Mouse (Mus musculus): ENCODE data around the gene Uxs1. TPM values are rescaled to one million over a fixed set of nuclear protein-coding genes. Genes with fewer than 3 reads are reported as not detected.
A peak's percentile ranks its signal among the peaks of the same experiment; 100 is the strongest.

Uxs1 gene
- 20.0 and 20.2 TPM in 2 replicates for polyA plus RNA-seq (2015; fragmentation: Nextera tagmentation; extraction: Ambion mirVana)

DNA sequence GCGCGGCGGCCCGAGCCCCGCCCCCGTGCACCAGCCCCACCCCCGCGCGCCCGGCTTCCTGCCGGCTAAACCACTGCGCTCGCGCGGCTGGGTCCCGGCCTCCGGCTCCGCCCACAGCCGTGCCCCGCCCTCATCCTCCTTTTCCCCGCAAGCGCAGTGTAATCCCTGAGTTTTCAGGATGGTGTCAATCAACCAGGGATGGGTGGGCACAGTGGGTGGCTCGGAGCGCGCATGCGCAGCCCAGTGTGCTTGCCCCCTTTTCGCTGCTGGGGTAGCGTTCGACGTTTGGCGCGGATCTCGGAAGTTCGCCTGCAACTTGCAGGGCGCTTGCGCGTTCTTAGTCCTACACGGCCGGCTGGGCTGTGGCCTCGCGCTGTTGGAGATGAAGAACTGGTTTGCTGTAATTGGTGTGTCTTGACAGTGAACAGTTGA is at the start of gene Uxs1:
Gene Uxs1 (minus strand): TSS at position 38 of the 432 bp plus-strand sequence.
- peak within 1 kb of the TSS; percentile 92 for H3K4me3 ChIP-seq (ENCODE audit: low read depth, low read length)
- H3K4me2 ChIP-seq (replicated peaks; ENCODE audit: low read depth) = peak within 1 kb of the TSS; percentile 79
- no peaks in the 10 kb centered on the region for H3K27me3 ChIP-seq (ENCODE audit: control insufficient read depth, insufficient read depth, low read length)
- H3K27ac ChIP-seq (replicated peaks) = peak within 1 kb of the TSS; percentile 91
- peak within 1 kb of the TSS; percentile 80 for H3K9ac ChIP-seq (ENCODE audit: low read length)
- ATAC-seq (ENCODE audit: low FRiP score, low TSS enrichment) = peak; percentile 99
- no peaks in the 10 kb centered on the region for H3K9me3 ChIP-seq (ENCODE audit: control insufficient read depth, low read length)
- peak; percentile 97 for DNase-seq (ENCODE audit: low spot score)
- under 1% methylated on average over 36 of the region's 41 CpGs for WGBS
- H3K4me1 ChIP-seq (replicated peaks; ENCODE audit: control insufficient read depth, insufficient read depth) = no peaks in the 10 kb centered on the region
- TF ChIP-seq EP300 (optimal IDR thresholded peaks at IDR 0.05) (no peak), CTCF (IDR thresholded peaks at IDR 0.05; ENCODE audit: low read depth) (no peak)
- H3K36me3 ChIP-seq (ENCODE audit: control insufficient read depth, insufficient read depth, low read length) = no peaks in the 10 kb centered on the region

DNA sequence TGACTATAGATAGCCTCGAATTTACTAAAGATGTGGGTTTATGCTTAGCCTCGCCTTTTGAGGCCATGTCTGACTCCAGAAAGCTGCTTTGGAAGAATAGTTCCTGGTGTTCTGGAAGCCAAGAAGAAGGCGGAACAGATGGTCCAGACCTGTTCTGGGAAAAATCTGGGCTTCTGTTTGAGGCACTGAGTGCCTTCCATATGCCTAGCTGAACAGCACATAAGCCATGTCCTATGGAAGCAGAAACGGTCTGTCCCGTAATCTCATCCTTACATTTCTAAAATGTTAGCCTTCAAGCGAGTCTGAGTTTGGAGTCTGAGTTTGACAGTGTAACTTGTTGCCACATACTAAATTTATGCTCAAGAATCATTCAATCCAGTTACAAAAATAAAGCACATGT is 49.6 kb upstream of the Uxs1 start:
- DNase-seq (ENCODE audit: low spot score) (no peak), ATAC-seq (ENCODE audit: low FRiP score, low TSS enrichment) (no peak)
- H3K9me3 ChIP-seq (ENCODE audit: control insufficient read depth, low read length) = no peaks in the 10 kb centered on the region
- no peaks in the 10 kb centered on the region for H3K36me3 ChIP-seq (ENCODE audit: control insufficient read depth, insufficient read depth, low read length)
- no peak overlapping the region for H3K4me3 ChIP-seq (ENCODE audit: low read depth, low read length)
- 82% methylated on average over 6 of the region's 6 CpGs for WGBS
- H3K27ac ChIP-seq (replicated peaks) = no peak overlapping the region
- H3K9ac ChIP-seq (ENCODE audit: low read length) = no peak overlapping the region
- H3K27me3 ChIP-seq (ENCODE audit: control insufficient read depth, insufficient read depth, low read length) = no peaks in the 10 kb centered on the region
- no peak for TF ChIP-seq CTCF (IDR thresholded peaks at IDR 0.05; ENCODE audit: low read depth)
- TF ChIP-seq EP300 (optimal IDR thresholded peaks at IDR 0.05) = no peak
- no peaks in the 10 kb centered on the region for H3K4me1 ChIP-seq (replicated peaks; ENCODE audit: control insufficient read depth, insufficient read depth)
- H3K4me2 ChIP-seq (replicated peaks; ENCODE audit: low read depth) = no peak overlapping the region

DNA sequence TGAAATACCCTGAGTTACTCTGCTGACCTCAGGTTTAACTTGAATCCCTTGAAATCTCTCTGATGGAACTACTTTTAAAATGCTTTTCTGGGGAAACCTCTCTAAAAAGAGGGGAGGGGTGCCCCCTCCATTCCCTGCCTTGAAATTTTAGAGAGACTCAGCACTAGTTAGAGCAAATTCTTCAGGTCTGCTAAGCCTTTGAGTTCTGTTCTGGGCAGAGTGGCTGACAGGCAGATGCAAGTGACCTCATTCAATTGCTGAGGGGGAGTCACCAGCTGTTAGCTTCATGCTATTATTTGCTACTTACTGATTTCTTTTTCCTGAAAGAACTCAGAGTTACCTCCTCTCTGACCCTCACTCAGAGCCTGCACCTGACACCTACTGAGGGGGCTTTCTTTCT is 43.5 kb upstream of the Uxs1 start:
- H3K36me3 ChIP-seq (ENCODE audit: control insufficient read depth, insufficient read depth, low read length) = no peaks in the 10 kb centered on the region
- TF ChIP-seq EP300 (optimal IDR thresholded peaks at IDR 0.05) (no peak), CTCF (IDR thresholded peaks at IDR 0.05; ENCODE audit: low read depth) (no peak)
- H3K4me1 ChIP-seq (replicated peaks; ENCODE audit: control insufficient read depth, insufficient read depth) = no peaks in the 10 kb centered on the region
- no peaks in the 10 kb centered on the region for H3K27me3 ChIP-seq (ENCODE audit: control insufficient read depth, insufficient read depth, low read length)
- H3K9me3 ChIP-seq (ENCODE audit: control insufficient read depth, low read length) = no peaks in the 10 kb centered on the region
- no peak overlapping the region for H3K27ac ChIP-seq (replicated peaks)
- no peak overlapping the region for H3K4me2 ChIP-seq (replicated peaks; ENCODE audit: low read depth)
- DNase-seq (ENCODE audit: low spot score) (no peak), ATAC-seq (ENCODE audit: low FRiP score, low TSS enrichment) (no peak)
- H3K9ac ChIP-seq (ENCODE audit: low read length) = no peak overlapping the region
- H3K4me3 ChIP-seq (ENCODE audit: low read depth, low read length) = no peak overlapping the region

DNA sequence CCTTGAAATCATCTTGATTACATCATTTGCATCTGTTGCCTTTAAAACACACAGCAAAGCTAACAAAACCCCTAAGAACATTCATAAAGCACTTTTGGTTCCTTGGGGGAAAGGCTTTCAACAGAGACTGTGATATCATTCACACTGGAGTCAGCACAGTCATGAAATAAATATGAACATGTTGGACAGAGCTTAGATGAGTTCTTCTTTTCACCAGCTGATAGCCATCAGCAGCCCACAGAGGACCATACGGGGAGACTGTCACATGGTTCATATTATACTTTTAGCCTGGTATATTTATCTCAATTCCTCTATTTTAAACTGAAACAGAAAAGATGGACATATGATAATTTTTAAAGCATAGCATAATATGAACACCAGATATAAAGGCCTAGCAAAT is 40.9 kb upstream of the Uxs1 start:
- Histone ChIP-seq H3K27me3 (ENCODE audit: control insufficient read depth, insufficient read depth, low read length) (no peaks in the 10 kb centered on the region), H3K4me2 (replicated peaks; ENCODE audit: low read depth) (no peak overlapping the region), H3K4me3 (ENCODE audit: low read depth, low read length) (no peak overlapping the region), H3K36me3 (ENCODE audit: control insufficient read depth, insufficient read depth, low read length) (no peaks in the 10 kb centered on the region), H3K27ac (replicated peaks) (no peak overlapping the region), H3K9me3 (ENCODE audit: control insufficient read depth, low read length) (no peaks in the 10 kb centered on the region), H3K4me1 (replicated peaks; ENCODE audit: control insufficient read depth, insufficient read depth) (no peaks in the 10 kb centered on the region), H3K9ac (ENCODE audit: low read length) (no peak overlapping the region)
- WGBS = 47% methylated on average over 1 of the region's 1 CpGs
- no peak for TF ChIP-seq CTCF (IDR thresholded peaks at IDR 0.05; ENCODE audit: low read depth)
- no peak for TF ChIP-seq EP300 (optimal IDR thresholded peaks at IDR 0.05)
- ATAC-seq (ENCODE audit: low FRiP score, low TSS enrichment) = no peak
- no peak for DNase-seq (ENCODE audit: low spot score)

DNA sequence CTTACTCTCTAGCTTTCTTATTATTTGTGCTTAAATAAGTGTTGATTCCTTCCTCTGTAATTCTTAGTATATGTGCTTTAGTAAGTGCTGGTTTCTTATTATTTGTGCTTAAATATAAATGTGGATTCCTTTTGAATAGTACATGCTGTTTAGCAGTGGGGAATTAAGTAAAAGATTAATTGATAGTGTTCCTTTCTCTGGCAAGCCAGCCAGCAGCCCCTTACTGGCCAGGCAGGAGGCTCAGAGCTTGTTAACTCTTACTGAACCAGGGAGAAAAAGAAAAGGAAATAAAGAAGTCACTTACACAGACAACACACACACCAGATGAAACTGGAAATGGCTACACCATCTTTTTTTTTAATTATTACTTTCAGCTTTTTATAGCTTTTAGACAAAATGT is 37.2 kb upstream of the Uxs1 start:
- H3K27me3 ChIP-seq (ENCODE audit: control insufficient read depth, insufficient read depth, low read length) = no peaks in the 10 kb centered on the region
- DNase-seq (ENCODE audit: low spot score) (no peak), ATAC-seq (ENCODE audit: low FRiP score, low TSS enrichment) (no peak)
- H3K4me1 ChIP-seq (replicated peaks; ENCODE audit: control insufficient read depth, insufficient read depth) = no peaks in the 10 kb centered on the region
- H3K36me3 ChIP-seq (ENCODE audit: control insufficient read depth, insufficient read depth, low read length) = no peaks in the 10 kb centered on the region
- H3K9me3 ChIP-seq (ENCODE audit: control insufficient read depth, low read length) = no peaks in the 10 kb centered on the region
- no peak overlapping the region for H3K9ac ChIP-seq (ENCODE audit: low read length)
- H3K27ac ChIP-seq (replicated peaks) = no peak overlapping the region
- TF ChIP-seq EP300 (optimal IDR thresholded peaks at IDR 0.05) = no peak
- TF ChIP-seq CTCF (IDR thresholded peaks at IDR 0.05; ENCODE audit: low read depth) = no peak
- no peak overlapping the region for H3K4me2 ChIP-seq (replicated peaks; ENCODE audit: low read depth)
- no peak overlapping the region for H3K4me3 ChIP-seq (ENCODE audit: low read depth, low read length)

DNA sequence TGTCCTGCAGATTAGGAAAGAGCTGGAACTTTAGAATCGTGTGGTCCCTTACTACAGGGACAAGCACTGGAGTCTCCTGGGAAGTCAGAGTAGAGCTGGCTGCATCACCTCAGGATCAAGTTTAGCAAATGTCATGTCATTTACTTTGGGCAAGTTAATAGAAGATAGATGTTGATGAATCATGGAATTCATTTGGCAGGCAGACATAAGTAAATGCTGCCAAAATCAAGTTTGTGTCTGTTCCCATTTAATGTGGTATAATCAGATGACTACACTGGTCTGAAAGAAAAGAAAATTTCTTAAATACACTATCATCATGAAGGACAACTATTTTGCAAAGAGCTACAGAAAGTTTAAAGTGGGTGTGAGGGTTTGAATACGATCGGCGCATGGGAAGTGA is 35.0 kb upstream of the Uxs1 start:
- 81% methylated on average over 4 of the region's 4 CpGs for WGBS
- DNase-seq (ENCODE audit: low spot score) (no peak), ATAC-seq (ENCODE audit: low FRiP score, low TSS enrichment) (no peak)
- no peak overlapping the region for H3K4me3 ChIP-seq (ENCODE audit: low read depth, low read length)
- no peaks in the 10 kb centered on the region for H3K9me3 ChIP-seq (ENCODE audit: control insufficient read depth, low read length)
- H3K4me1 ChIP-seq (replicated peaks; ENCODE audit: control insufficient read depth, insufficient read depth) = no peaks in the 10 kb centered on the region
- no peak overlapping the region for H3K27ac ChIP-seq (replicated peaks)
- no peak overlapping the region for H3K4me2 ChIP-seq (replicated peaks; ENCODE audit: low read depth)
- H3K9ac ChIP-seq (ENCODE audit: low read length) = no peak overlapping the region
- no peaks in the 10 kb centered on the region for H3K27me3 ChIP-seq (ENCODE audit: control insufficient read depth, insufficient read depth, low read length)
- TF ChIP-seq CTCF (IDR thresholded peaks at IDR 0.05; ENCODE audit: low read depth) = no peak
- TF ChIP-seq EP300 (optimal IDR thresholded peaks at IDR 0.05) = no peak
- no peaks in the 10 kb centered on the region for H3K36me3 ChIP-seq (ENCODE audit: control insufficient read depth, insufficient read depth, low read length)

Data from stomach, postnatal 0 days (tissue).